Mouse (Mus musculus) C2C12 (cell line): ENCODE measurements around the gene Fam131a. TPM values are rescaled to one million over a fixed set of nuclear protein-coding genes. Genes with fewer than 3 reads are reported as not detected.

Experiments
- H3K27me3 ChIP-seq: one replicate; pipeline ENCODE4 v1.6.1; 2011; ENCODE audit not compliant: control insufficient read depth, insufficient read depth, insufficient read length
- H3K36me3 ChIP-seq: one replicate; pipeline ENCODE4 v1.6.1; 2011; ENCODE audit not compliant: control insufficient read depth, insufficient read depth
- H3K4me3 ChIP-seq: one replicate; pipeline ENCODE4 v1.5.1; 2011; ENCODE audit warnings: mild to moderate bottlenecking, control low read depth; ENCODE audit not compliant: poor library complexity, insufficient read depth, severe bottlenecking
- H3K79me2 ChIP-seq: one replicate; pipeline ENCODE4 v1.6.1; 2011; ENCODE audit not compliant: control insufficient read depth, insufficient read depth
- H3K79me3 ChIP-seq: one replicate; pipeline ENCODE4 v1.6.1; 2011; ENCODE audit warnings: low read depth, control low read depth
- H3ac ChIP-seq: one replicate; pipeline ENCODE3; 2011; ENCODE audit warnings: low read depth; ENCODE audit not compliant: control insufficient read depth, insufficient read length
- CEBPB ChIP-seq: IDR thresholded peaks from one replicate; pipeline ENCODE4 v1.6.1; 2011; ENCODE audit warnings: low read depth, mild to moderate bottlenecking, control low read depth, moderate library complexity
- CTCF ChIP-seq: IDR thresholded peaks from one replicate; pipeline ENCODE4 v1.5.1; 2011; ENCODE audit not compliant: control insufficient read depth, insufficient read depth, insufficient read length
- FOSL1 ChIP-seq: IDR thresholded peaks from one replicate; pipeline ENCODE4 v1.8.0; 2011; ENCODE audit warnings: mild to moderate bottlenecking, low read length; ENCODE audit not compliant: poor library complexity, insufficient read depth, severe bottlenecking
- MAX ChIP-seq: IDR thresholded peaks from one replicate; pipeline ENCODE4 v1.6.1; 2011; ENCODE audit warnings: mild to moderate bottlenecking, control low read depth
- MYOD1 ChIP-seq: IDR thresholded peaks from one replicate; pipeline ENCODE4 v1.6.1; 2011; ENCODE audit warnings: low read depth; ENCODE audit not compliant: control insufficient read depth, insufficient read length
- MYOG ChIP-seq: IDR thresholded peaks from one replicate; pipeline ENCODE4 v1.6.1; 2011; ENCODE audit not compliant: control insufficient read depth, insufficient read length; ENCODE audit errors: extremely low read depth
- USF1 ChIP-seq: IDR thresholded peaks from one replicate; pipeline ENCODE4 v1.6.1; 2011; ENCODE audit warnings: low read depth, mild to moderate bottlenecking, control low read depth, moderate library complexity
- polyA plus RNA-seq: library from polyadenylated mRNA; unstranded; fragments of >200 nt; fragmentation: generic; extraction: Trizol; gene quantifications from one replicate; pipeline ENCODE4 v1.2.1, GENCODE M21; 2012; ENCODE audit warnings: missing spikeins

The Fam131a gene
- polyA plus RNA-seq, 1 experiment, result 0.05 TPM

DNA sequence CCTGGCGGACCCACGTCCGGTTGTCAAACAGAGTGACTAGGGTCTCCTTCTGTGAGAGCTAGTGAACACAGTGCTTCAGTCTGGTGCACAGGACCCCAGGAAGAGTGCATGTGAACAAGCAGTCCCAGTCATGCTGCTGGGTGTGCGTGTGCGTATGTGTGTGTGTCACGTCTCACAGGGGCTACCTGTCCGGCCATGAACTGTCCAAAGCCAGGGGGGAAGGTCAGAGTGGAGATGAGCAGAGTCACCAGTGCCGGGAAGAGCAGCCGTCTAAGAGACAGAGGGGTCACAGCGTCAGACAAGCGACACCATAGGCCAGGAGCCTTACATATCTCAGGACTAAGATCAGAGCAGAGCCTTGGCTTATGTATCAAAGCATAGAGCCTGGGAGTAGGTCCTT lies 17.3 kb downstream of the Fam131a start:
- no peaks in the 10 kb centered on the region for H3K79me2 ChIP-seq
- no peak overlapping the region for H3K4me3 ChIP-seq
- no peak overlapping the region for H3ac ChIP-seq
- no peaks in the 10 kb centered on the region for H3K36me3 ChIP-seq
- H3K79me3 ChIP-seq, result no peaks in the 10 kb centered on the region
- no peak for TF ChIP-seq MAX
- no peaks in the 10 kb centered on the region for H3K27me3 ChIP-seq

DNA sequence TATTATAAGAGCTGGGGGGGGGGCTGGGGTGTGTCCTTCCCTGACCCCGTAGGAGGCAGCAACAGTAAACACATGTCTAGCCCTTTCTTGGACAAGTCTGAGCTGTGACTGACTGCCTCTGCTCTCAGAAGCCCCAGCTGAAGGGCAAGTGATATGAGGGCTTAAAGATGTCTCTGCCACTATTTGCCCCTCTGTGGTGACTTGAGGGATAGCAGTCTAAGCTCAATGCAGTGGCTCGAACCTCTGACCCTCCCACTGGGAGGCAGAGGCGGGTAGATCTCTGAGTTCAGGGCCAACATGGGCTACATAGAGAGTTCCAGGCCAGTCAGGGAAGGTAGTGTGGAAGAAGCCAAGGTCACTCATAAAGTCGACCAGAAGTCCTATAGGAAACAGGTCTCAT lies 17.8 kb downstream of the Fam131a start:
- no peaks in the 10 kb centered on the region for H3K36me3 ChIP-seq
- no peaks in the 10 kb centered on the region for H3K79me3 ChIP-seq
- H3ac ChIP-seq, result no peak overlapping the region
- no peaks in the 10 kb centered on the region for H3K79me2 ChIP-seq
- no peak for TF ChIP-seq FOSL1
- no peak overlapping the region for H3K4me3 ChIP-seq
- H3K27me3 ChIP-seq, result no peaks in the 10 kb centered on the region

DNA sequence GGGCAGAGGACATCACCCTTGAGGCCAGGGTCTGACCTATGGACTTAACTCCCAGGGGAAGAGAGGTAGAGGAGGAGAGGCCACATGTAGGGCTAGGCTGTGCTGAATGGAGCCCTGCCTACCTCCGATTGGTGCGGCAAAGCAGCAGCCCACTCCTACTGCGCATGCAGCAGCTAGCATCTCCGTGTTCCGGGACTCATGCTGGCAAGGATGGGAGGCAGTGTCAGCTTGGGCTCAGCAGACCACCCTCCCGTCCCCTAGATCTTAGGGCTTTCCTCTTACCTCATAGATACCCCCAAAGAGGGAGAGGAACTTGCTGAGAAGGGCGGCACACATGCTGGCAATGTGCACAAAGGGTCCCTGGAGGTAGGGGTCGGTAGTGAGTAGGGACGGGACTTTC lies 19.1 kb downstream of the Fam131a start:
- TF ChIP-seq USF1, result no peak
- no peak for TF ChIP-seq CTCF
- no peak for TF ChIP-seq MAX
- no peak for TF ChIP-seq CEBPB
- no peak for TF ChIP-seq MYOD1
- TF ChIP-seq FOSL1, result no peak
- TF ChIP-seq MYOG, result no peak
- H3K36me3 ChIP-seq, result no peaks in the 10 kb centered on the region
- no peaks in the 10 kb centered on the region for H3K79me3 ChIP-seq
- no peaks in the 10 kb centered on the region for H3K27me3 ChIP-seq
- H3ac ChIP-seq, result no peak overlapping the region
- no peak overlapping the region for H3K4me3 ChIP-seq
- no peaks in the 10 kb centered on the region for H3K79me2 ChIP-seq

DNA sequence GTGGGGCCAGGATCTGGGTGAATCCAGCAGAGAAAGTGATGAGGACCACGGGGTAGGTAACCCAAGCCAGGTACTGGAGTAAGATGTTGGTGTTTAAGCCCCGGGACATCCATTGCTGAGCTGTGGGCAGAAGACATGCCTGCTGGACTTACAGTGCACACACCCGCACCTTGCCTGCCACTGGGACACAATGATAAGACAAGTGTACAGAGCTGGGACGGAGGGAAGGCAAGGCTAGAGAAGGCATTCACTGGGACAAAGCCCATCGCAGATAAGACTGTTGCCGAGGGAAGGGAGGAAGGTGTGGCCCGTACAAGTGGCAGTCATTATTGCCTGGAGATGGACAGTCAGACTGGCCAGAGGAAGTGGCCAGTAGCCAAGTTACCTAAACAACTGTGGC lies 19.8 kb downstream of the Fam131a start:
- TF ChIP-seq MYOD1, result no peak
- TF ChIP-seq FOSL1, result no peak
- no peak for TF ChIP-seq MAX
- TF ChIP-seq CTCF, result no peak
- TF ChIP-seq MYOG, result no peak
- TF ChIP-seq CEBPB, result no peak
- TF ChIP-seq USF1, result no peak
- H3K36me3 ChIP-seq, result no peaks in the 10 kb centered on the region

DNA sequence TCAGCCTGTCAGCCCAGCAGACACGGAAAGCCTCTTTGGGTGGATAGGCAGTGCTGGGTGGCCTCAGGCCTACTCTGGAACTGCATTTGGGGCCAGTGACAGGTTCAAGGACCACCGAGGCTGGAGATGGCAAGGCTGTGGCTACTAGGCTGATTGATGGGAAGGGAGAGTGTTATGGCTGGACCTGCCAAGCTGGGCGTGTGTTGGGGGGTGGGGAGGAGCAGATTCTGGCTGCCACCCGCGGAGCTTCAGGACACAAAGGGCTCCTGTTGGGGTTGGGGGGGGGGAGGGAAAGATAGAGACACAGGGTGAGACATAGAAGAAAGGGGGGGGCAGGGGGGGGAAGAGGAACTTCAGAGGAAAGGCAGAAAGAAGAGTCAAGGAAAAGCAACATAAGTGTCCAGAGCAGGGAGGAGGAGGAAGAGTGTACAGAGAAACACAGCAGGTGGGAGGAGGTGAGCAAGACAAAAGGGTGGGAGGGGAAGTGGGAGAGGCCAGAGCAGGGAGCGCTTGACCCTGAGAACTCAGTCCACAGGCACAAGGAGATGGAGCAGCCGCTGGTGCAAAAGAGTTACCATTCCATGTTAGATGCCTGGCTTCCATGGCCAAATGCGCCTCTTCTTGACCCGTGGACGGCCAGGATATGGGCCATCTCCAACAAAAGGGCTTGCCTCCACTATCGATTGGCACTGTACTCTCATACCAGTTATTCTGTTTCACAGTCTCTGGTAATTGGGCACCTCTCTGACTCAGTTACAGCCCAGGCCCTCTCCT lies 21.5 kb downstream of the Fam131a start:
- TF ChIP-seq CTCF, result no peak
- no peak for TF ChIP-seq MYOG
- no peak for TF ChIP-seq MAX
- TF ChIP-seq CEBPB, result no peak
- TF ChIP-seq MYOD1, result no peak
- TF ChIP-seq FOSL1, result no peak
- no peak for TF ChIP-seq USF1
- no peaks in the 10 kb centered on the region for H3K27me3 ChIP-seq
- H3K36me3 ChIP-seq, result peaks cover 2% of the 10 kb centered on the region
- peaks cover 15% of the 10 kb centered on the region for H3K79me2 ChIP-seq
- H3ac ChIP-seq, result no peak overlapping the region
- H3K79me3 ChIP-seq, result peaks cover 11% of the 10 kb centered on the region
- no peak overlapping the region for H3K4me3 ChIP-seq

More for the DNA sequence above, 19.8 kb downstream of the Fam131a start:
- H3ac ChIP-seq, result no peak overlapping the region
- no peaks in the 10 kb centered on the region for H3K27me3 ChIP-seq
- H3K4me3 ChIP-seq, result no peak overlapping the region
- H3K79me2 ChIP-seq, result peaks cover under 1% of the 10 kb centered on the region
- no peaks in the 10 kb centered on the region for H3K79me3 ChIP-seq

DNA sequence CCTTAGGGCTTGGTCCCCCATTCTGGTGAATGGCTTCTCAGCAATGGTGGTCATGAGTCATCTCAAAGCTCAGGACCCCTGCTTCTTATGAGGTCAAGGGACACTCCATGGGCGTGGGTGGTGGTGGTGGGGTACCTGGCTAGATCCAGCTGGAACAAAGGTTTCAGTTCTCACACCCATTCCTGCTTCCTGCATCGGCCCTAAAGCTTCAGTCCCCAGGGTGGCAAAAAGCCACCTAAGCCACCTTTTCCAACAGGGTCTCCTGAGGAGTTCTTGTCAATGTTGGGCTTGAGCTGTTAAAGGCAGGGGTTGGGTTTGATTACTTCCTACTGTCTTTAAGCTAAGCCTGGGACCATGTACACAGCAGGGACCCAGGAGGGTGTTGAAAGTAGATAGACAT lies 22.1 kb downstream of the Fam131a start:
- Histone ChIP-seq H3K4me3 (peak overlapping the region; percentile 41), H3K79me2 (peaks cover 21% of the 10 kb centered on the region), H3K27me3 (no peaks in the 10 kb centered on the region), H3ac (no peak overlapping the region), H3K79me3 (peaks cover 14% of the 10 kb centered on the region), H3K36me3 (peaks cover 9% of the 10 kb centered on the region)
- TF ChIP-seq CTCF (no peak), MAX (no peak), MYOD1 (no peak), CEBPB (no peak), MYOG (no peak), USF1 (no peak), FOSL1 (no peak)
